ENCODE assay signal across 8 mouse cellular contexts in the genomic region with DNA sequence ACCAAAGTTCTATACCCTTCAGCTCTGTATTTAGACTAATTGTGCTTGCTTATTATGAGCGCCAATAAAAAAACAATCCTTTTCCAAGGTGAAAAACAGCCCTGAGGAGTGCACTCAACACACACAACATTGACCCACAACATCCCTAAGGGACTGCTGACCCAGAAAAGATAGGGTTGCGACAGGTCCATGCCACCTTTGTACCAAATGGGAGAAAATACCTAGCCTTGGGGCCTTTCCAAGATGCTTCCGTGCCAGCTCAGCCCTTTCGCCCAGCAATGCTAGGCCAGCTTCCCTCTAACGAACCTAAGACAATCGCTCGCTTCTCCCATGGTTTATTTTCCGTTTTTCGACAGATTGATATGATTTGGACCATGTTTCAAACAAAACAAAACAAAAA. TPM values are rescaled to one million over a fixed set of nuclear protein-coding genes. Genes with fewer than 3 reads are reported as not detected.
DNase-seq lines count a peak whose midpoint lies in the region; ATAC-seq and TF ChIP-seq lines count a peak whose summit lies in the region.

No protein-coding gene starts in this region.

- H3K4me2 ChIP-seq in hindbrain, embryonic 12.5 days (replicated peaks), result peak overlapping the region; percentile 73
- peak overlapping the region; percentile 81 for H3K4me2 ChIP-seq in liver, embryonic 14.5 days (ENCODE audit: low read depth)

- no peaks in the 10 kb centered on the region for H3K79me2 ChIP-seq in MEL (ENCODE audit: control insufficient read depth, insufficient read depth, low read length, poor library complexity)

- H3K9me3 ChIP-seq in erythroblast, embryonic 14.5 days (ENCODE audit: control insufficient read depth, low read length), result no peaks in the 10 kb centered on the region
- H3K9me3 ChIP-seq in MEL (replicated peaks; ENCODE audit: insufficient read depth, low read length), result no peaks in the 10 kb centered on the region
- H3K9me3 ChIP-seq in hindbrain, embryonic 12.5 days (replicated peaks), result no peaks in the 10 kb centered on the region
- H3K9me3 ChIP-seq in liver, embryonic 14.5 days (ENCODE audit: control insufficient read depth, low read length), result no peaks in the 10 kb centered on the region

- H3K27ac ChIP-seq in MEL (ENCODE audit: control insufficient read depth, low read depth, low read length), result no peak overlapping the region
- H3K27ac ChIP-seq in hindbrain, embryonic 12.5 days, result no peak overlapping the region
- H3K27ac ChIP-seq in liver, embryonic 14.5 days, result no peak overlapping the region

- H3K27me3 ChIP-seq in erythroblast, embryonic 14.5 days (ENCODE audit: control insufficient read depth), result peaks cover 10% of the 10 kb centered on the region
- peaks cover 2 to 3% of the 10 kb centered on the region in 2 experiments for H3K27me3 ChIP-seq in MEL (ENCODE audit: control insufficient read depth in 1 of 2, insufficient read depth in 2 of 2, low read length in 2 of 2)
- H3K27me3 ChIP-seq in hindbrain, embryonic 12.5 days, result peaks cover 7% of the 10 kb centered on the region
- H3K27me3 ChIP-seq in liver, embryonic 14.5 days (ENCODE audit: control insufficient read depth, insufficient read depth, low read length), result no peaks in the 10 kb centered on the region

- no peak for TF ChIP-seq EP300 in MEL (IDR thresholded peaks at IDR 0.05; ENCODE audit: low read depth in 1 of 2, low read length in 2 of 2)
- TF ChIP-seq EP300 in liver, embryonic 14.5 days (IDR thresholded peaks at IDR 0.05; ENCODE audit: low read depth), result no peak

- TF ChIP-seq POLR2A in MEL (IDR thresholded peaks at IDR 0.05; ENCODE audit: control insufficient read depth in 1 of 2, insufficient read depth in 1 of 2, low read depth in 1 of 2, low read length in 2 of 2, poor library complexity in 1 of 2), result no peak

- H3K36me3 ChIP-seq in erythroblast, embryonic 14.5 days (ENCODE audit: control insufficient read depth), result no peaks in the 10 kb centered on the region
- peaks cover 0 to 6% of the 10 kb centered on the region in 2 experiments; a peak in 1 of 4 replicates for H3K36me3 ChIP-seq in MEL (ENCODE audit: control insufficient read depth in 1 of 2, insufficient read depth in 2 of 2, low read length in 2 of 2)
- no peaks in the 10 kb centered on the region for H3K36me3 ChIP-seq in hindbrain, embryonic 12.5 days
- H3K36me3 ChIP-seq in liver, embryonic 14.5 days (replicated peaks; ENCODE audit: control insufficient read depth, insufficient read depth, low read depth), result no peaks in the 10 kb centered on the region

- H3K4me1 ChIP-seq in erythroblast, embryonic 14.5 days (ENCODE audit: control insufficient read depth), result peaks cover 29% of the 10 kb centered on the region
- H3K4me1 ChIP-seq in MEL (ENCODE audit: control insufficient read depth in 1 of 2, insufficient read depth in 2 of 2, low read length in 2 of 2), result 0 out of 4 replicates have a peak, but pooled peaks cover 0 to 5% of the 10 kb centered on the region in 2 experiments
- peaks cover 14% of the 10 kb centered on the region for H3K4me1 ChIP-seq in hindbrain, embryonic 12.5 days
- H3K4me1 ChIP-seq in liver, embryonic 14.5 days (replicated peaks; ENCODE audit: control insufficient read depth in 2 of 2, insufficient read depth in 2 of 2, low read length in 1 of 2), result peaks cover 4 to 17% of the 10 kb centered on the region in 2 experiments

- H3K4me3 ChIP-seq in erythroblast, embryonic 14.5 days (replicated peaks), result peak overlapping the region; percentile 78
- H3K4me3 ChIP-seq in MEL (ENCODE audit: control insufficient read depth in 1 of 2, insufficient read depth in 1 of 2, low read depth in 2 of 2, low read length in 2 of 2), result no peak overlapping the region
- peak overlapping the region; percentile 61; the same call in 1 of the 2 replicates for H3K4me3 ChIP-seq in hindbrain, embryonic 12.5 days
- peak overlapping the region in 1 of 2 experiments; percentile 46; a peak in 2 of 4 replicates for H3K4me3 ChIP-seq in liver, embryonic 14.5 days (ENCODE audit: insufficient read depth in 1 of 2, low read depth in 2 of 2, low read length in 2 of 2)

- DNase-seq in MEL (ENCODE audit: low read depth, low spot score), result peak; percentile 10
- no peak for DNase-seq in liver, embryonic 14.5 days (ENCODE audit: low read depth in 3 of 3, low spot score in 3 of 3)
- no peak for DNase-seq in left cerebral cortex, adult 8-10 months (ENCODE audit: low spot score in 2 of 2)

- no peak for TF ChIP-seq RAD21 in MEL (IDR thresholded peaks at IDR 0.05; ENCODE audit: low read depth, low read length)

- WGBS in hindbrain, embryonic 12.5 days, result 92% methylated on average over 9 of the region's 9 CpGs
- 83% methylated on average over 9 of the region's 9 CpGs for WGBS in liver, embryonic 14.5 days (ENCODE audit: insufficient replicate concordance)

- ATAC-seq in erythroblast, adult 5-6 weeks (replicated peaks; ENCODE audit: low FRiP score, poor library complexity, severe bottlenecking), result no peak
- no peak for ATAC-seq in hindbrain, embryonic 12.5 days (ENCODE audit: low FRiP score)
- no peak for ATAC-seq in liver, embryonic 14.5 days (ENCODE audit: insufficient read depth)
- no peak for ATAC-seq in erythroid progenitor cell, adult 5-6 weeks (replicated peaks; ENCODE audit: low FRiP score, poor library complexity, severe bottlenecking)
- ATAC-seq in frontal cortex, adult (ENCODE audit: low TSS enrichment), result no peak

- no peak for TF ChIP-seq CTCF in MEL (IDR thresholded peaks at IDR 0.05 in 2 of 3, conservative IDR thresholded peaks at IDR 0.05 in 1 of 3; ENCODE audit: control insufficient read depth in 1 of 3, insufficient read depth in 1 of 3, low read depth in 2 of 3, low read length in 3 of 3, poor library complexity in 1 of 3, severe bottlenecking in 1 of 3)
- no peak for TF ChIP-seq CTCF in liver, embryonic 14.5 days (IDR thresholded peaks at IDR 0.05; ENCODE audit: low read depth)

- no peak overlapping the region for H3K9ac ChIP-seq in MEL (ENCODE audit: control insufficient read depth, low read depth, low read length, poor library complexity, severe bottlenecking)
- H3K9ac ChIP-seq in hindbrain, embryonic 12.5 days, result peak overlapping the region; percentile 49; the same call in 1 of the 2 replicates
- peak overlapping the region; percentile 65; the same call in 1 of the 2 replicates for H3K9ac ChIP-seq in liver, embryonic 14.5 days (replicated peaks)

TF ChIP-seq in MEL, 35 proteins besides CTCF, POLR2A, EP300 and RAD21:
- no peak for TF ChIP-seq ZNF384 (IDR thresholded peaks at IDR 0.05; ENCODE audit: low read depth, low read length)
- TF ChIP-seq USF2 (IDR thresholded peaks at IDR 0.05; ENCODE audit: borderline replicate concordance in 1 of 2, insufficient read depth in 1 of 2, low read depth in 1 of 2, low read length in 2 of 2), result 0 out of 4 replicates have a peak, but pooled peaks of 1 of the 2 experiments have one; percentile 1
- no peak for TF ChIP-seq ZKSCAN1 (IDR thresholded peaks at IDR 0.05; ENCODE audit: low read depth, low read length)

RNA-seq across cellular contexts. Expression of gene Coq8a, which starts 2.9 kb away (rescaled TPM):
- 0.41 TPM in 2 replicates for polyA plus RNA-seq in erythroblast, embryonic 14.5 days (2012)
- total RNA-seq in erythroblast, adult 5-6 weeks (2015; ENCODE audit: low replicate concordance), result 7.3 TPM in 1 of 2 replicates, not detected in the other
- total RNA-seq in erythroblast, adult 5-6 weeks (2017; ENCODE audit: low replicate concordance), result 2.0 TPM in 1 of 2 replicates, not detected in the other
- 0.95 and 1.5 TPM in 2 replicates for total RNA-seq in MEL (2012; rRNA removed)
- polyA plus RNA-seq in MEL (2012; ENCODE audit: insufficient read depth in 1 of 2, insufficient read length in 2 of 2, low read depth in 1 of 2, low replicate concordance in 2 of 2, missing spikeins in 1 of 2), result 1 to 10 TPM in 1 of 2 experiments, not detected in 1; 2.1 TPM
- 2.4 and 2.7 TPM in 2 replicates for polyA plus RNA-seq in hindbrain, embryonic 12.5 days (2016; fragmentation: Nextera tagmentation; extraction: Ambion mirVana)
- polyA plus RNA-seq in liver, embryonic 14.5 days (2012; rRNA removed), result 3.8 and 4.1 TPM in 2 replicates
- 14.3 and 16.2 TPM in 2 replicates for polyA plus RNA-seq in liver, embryonic 14.5 days (2014; fragmentation: Nextera tagmentation; extraction: Ambion mirVana)
- 1.7 TPM in 1 of 2 replicates, not detected in the other for total RNA-seq in erythroid progenitor cell, adult 5-6 weeks (2015; ENCODE audit: low replicate concordance)
- 0.90 TPM in 1 of 2 replicates, not detected in the other for total RNA-seq in erythroid progenitor cell, adult 5-6 weeks (2017; ENCODE audit: low replicate concordance)
- total RNA-seq in left cerebral cortex, adult 8-10 months (2022), result 10 to 100 TPM; 59.6 to 79.0 (median 61.8) TPM

Comparison
In these comparisons a context has a peak if more than half of its experiments do, and no peak if none do; other contexts are left out.
1. H3K4me3 ChIP-seq: peak in erythroblast, embryonic 14.5 days (single experiment) and hindbrain, embryonic 12.5 days (single experiment); none in MEL (0 of 2).
2. RNA of gene Coq8a, which starts 2.9 kb away (total RNA-seq): 59.6 to 79.0 TPM in left cerebral cortex, adult 8-10 months; 0.90 to 1.7 TPM in erythroid progenitor cell, adult 5-6 weeks, 0.95 to 1.5 TPM in MEL and 2.0 to 7.3 TPM in erythroblast, adult 5-6 weeks; every median in the first group is over 4 times any median in the second.